Mouse (Mus musculus) liver, embryonic 14.5 days (tissue): ENCODE measurements around the gene Pdzd8. TPM values are rescaled to one million over a fixed set of nuclear protein-coding genes. Genes with fewer than 3 reads are reported as not detected.

ENCODE experiments used
- ATAC-seq: fragments of 200-750 bp; cut with Nextera tagmentation; 2 replicates; pipeline ENCODE4 v1.8.0; 2017; ENCODE audit warnings: moderate number of reproducible peaks, mild to moderate bottlenecking, moderate library complexity; ENCODE audit not compliant: insufficient read depth
- DNase-seq, 3 experiments: peaks; one replicate each; pipeline ENCODE4 v3.0.0-alpha.2; 2012 to 2013; ENCODE audit warnings: low read depth in 3 of 3, low spot score in 3 of 3
- H3K27ac ChIP-seq: fragments of 300-500 bp; sonication (generic); 2 replicates; pipeline ENCODE4 v1.5.1; 2014; ENCODE audit warnings: moderate library complexity, mild to moderate bottlenecking, control low read depth, inconsistent platforms
- H3K27me3 ChIP-seq: fragments of 300-500 bp; sonication (generic); 2 replicates; pipeline ENCODE4 v1.6.1; 2014; ENCODE audit warnings: mild to moderate bottlenecking, low read length, moderate library complexity; ENCODE audit not compliant: control insufficient read depth, insufficient read depth
- H3K36me3 ChIP-seq: fragments of 300-500 bp; sonication (generic); replicated peaks from 2 replicates; pipeline ENCODE4 v1.6.1; 2014; ENCODE audit warnings: low read depth; ENCODE audit not compliant: control insufficient read depth, insufficient read depth
- H3K4me1 ChIP-seq, 2 experiments: fragments of 200-500 bp in 1 of 2; fragments of 300-500 bp in 1 of 2; sonication (generic) in 1 of 2; replicated peaks; 2 replicates each; pipeline ENCODE4 v1.6.1; 2012 to 2014; ENCODE audit warnings: antibody characterized with exemption in 1 of 2, inconsistent platforms in 1 of 2, low read length in 1 of 2; ENCODE audit not compliant: control insufficient read depth in 2 of 2, insufficient read depth in 2 of 2
- H3K4me2 ChIP-seq: fragments of 300-500 bp; sonication (generic); 2 replicates; pipeline ENCODE4 v1.6.1; 2014; ENCODE audit warnings: low read depth, mild to moderate bottlenecking, control low read depth, moderate library complexity
- H3K4me3 ChIP-seq, 2 experiments: fragments of 200-500 bp in 1 of 2; fragments of 300-500 bp in 1 of 2; sonication (generic) in 1 of 2; 2 replicates each; pipeline ENCODE4 v1.5.1; 2012 to 2014; ENCODE audit warnings: low read depth in 2 of 2, low read length in 2 of 2, mild to moderate bottlenecking in 2 of 2, control low read depth in 1 of 2, inconsistent platforms in 1 of 2, moderate library complexity in 1 of 2; ENCODE audit not compliant: insufficient read depth in 1 of 2
- H3K9ac ChIP-seq: fragments of 300-500 bp; sonication (generic); replicated peaks from 2 replicates; pipeline ENCODE4 v1.6.1; 2014; ENCODE audit warnings: mild to moderate bottlenecking, control low read depth, moderate library complexity
- H3K9me3 ChIP-seq: fragments of 300-500 bp; sonication (generic); 2 replicates; pipeline ENCODE4 v1.6.1; 2016; ENCODE audit warnings: low read length, mixed read lengths; ENCODE audit not compliant: control insufficient read depth
- CTCF ChIP-seq: IDR thresholded peaks from 2 replicates; pipeline ENCODE4 v1.5.1; 2016; ENCODE audit warnings: antibody characterized with exemption, low read depth, control low read depth
- EP300 ChIP-seq: IDR thresholded peaks from 2 replicates; pipeline ENCODE4 v1.6.1; 2016; ENCODE audit warnings: antibody characterized with exemption, low read depth
- whole genome bisulfite sequencing: fragments of 180-500 bp; shearing (Covaris S2); extraction: QIAGEN DNeasy Blood & Tissue Kit; methylation state at CpG from one replicate; pipeline ENCODE4 v1.1.7; 2014; ENCODE audit not compliant: insufficient replicate concordance; 5-methylcytosine and 5-hydroxymethylcytosine counted together
- polyA plus RNA-seq, 2 experiments: library from polyadenylated mRNA; depleted of rRNA in 1 of 2; stranded (reverse) in 1 of 2; unstranded in 1 of 2; fragments of >200 nt; fragmentation: Nextera tagmentation in 1 of 2; extraction: Ambion mirVana in 1 of 2; gene quantifications; 2 replicates each; pipeline versions ENCODE4 v1.2.1 to v1.2.3; 2012 to 2014

The Pdzd8 gene
- polyA plus RNA-seq, 2 experiments, result 4.0 to 4.7 TPM

GRCm38 (mm10) chr19:59374940-59375339 is 29.4 kb upstream of the Pdzd8 start:
- Histone ChIP-seq H3K9ac (no peak overlapping the region), H3K9me3 (no peaks in the 10 kb centered on the region), H3K27me3 (no peaks in the 10 kb centered on the region), H3K4me1 (no peaks in the 10 kb centered on the region), H3K36me3 (no peaks in the 10 kb centered on the region), H3K27ac (no peak overlapping the region), H3K4me2 (no peak overlapping the region), H3K4me3 (no peak overlapping the region)
- no peak for DNase-seq
- WGBS, result 39% methylated on average over 6 of the region's 6 CpGs
- no peak for ATAC-seq
- no peak for TF ChIP-seq EP300
- TF ChIP-seq CTCF, result no peak

- no peaks in the 10 kb centered on the region for H3K9me3 ChIP-seq
- H3K4me3 ChIP-seq, result no peak overlapping the region
- no peak overlapping the region for H3K27ac ChIP-seq
- DNase-seq, result no peak
- no peaks in the 10 kb centered on the region for H3K36me3 ChIP-seq
- ATAC-seq, result no peak
- no peaks in the 10 kb centered on the region for H3K27me3 ChIP-seq
- 28% methylated on average over 4 of the region's 4 CpGs for WGBS
- H3K4me1 ChIP-seq, result no peaks in the 10 kb centered on the region
- TF ChIP-seq EP300 (no peak), CTCF (no peak)
- H3K9ac ChIP-seq, result no peak overlapping the region
- H3K4me2 ChIP-seq, result no peak overlapping the region
These were observed 27.3 kb upstream of the Pdzd8 start for GRCm38 (mm10) chr19:59372928-59373327.

- no peaks in the 10 kb centered on the region for H3K4me1 ChIP-seq
- H3K27ac ChIP-seq, result no peak overlapping the region
- 57% methylated on average over 4 of the region's 4 CpGs for WGBS
- TF ChIP-seq CTCF, result no peak
- TF ChIP-seq EP300, result no peak
- no peak overlapping the region for H3K9ac ChIP-seq
- ATAC-seq (no peak), DNase-seq (no peak)
- H3K36me3 ChIP-seq, result no peaks in the 10 kb centered on the region
- H3K4me3 ChIP-seq, result no peak overlapping the region
- no peaks in the 10 kb centered on the region for H3K27me3 ChIP-seq
- H3K9me3 ChIP-seq, result no peaks in the 10 kb centered on the region
- no peak overlapping the region for H3K4me2 ChIP-seq
These were observed 25.4 kb upstream of the Pdzd8 start for GRCm38 (mm10) chr19:59371016-59371415.

GRCm38 (mm10) chr19:59367892-59368291 is 22.3 kb upstream of the Pdzd8 start:
- WGBS, result 64% methylated on average over 4 of the region's 4 CpGs
- Histone ChIP-seq H3K27me3 (no peaks in the 10 kb centered on the region), H3K4me2 (no peak overlapping the region), H3K9ac (no peak overlapping the region), H3K4me1 (peaks cover 12 to 17% of the 10 kb centered on the region in 2 experiments), H3K27ac (no peak overlapping the region), H3K36me3 (no peaks in the 10 kb centered on the region), H3K4me3 (no peak overlapping the region), H3K9me3 (no peaks in the 10 kb centered on the region)
- no peak for TF ChIP-seq EP300
- TF ChIP-seq CTCF, result no peak
- ATAC-seq (no peak), DNase-seq (no peak)

- no peak overlapping the region for H3K27ac ChIP-seq
- 72% methylated on average over 3 of the region's 3 CpGs for WGBS
- H3K4me2 ChIP-seq, result no peak overlapping the region
- no peaks in the 10 kb centered on the region for H3K27me3 ChIP-seq
- H3K36me3 ChIP-seq, result no peaks in the 10 kb centered on the region
- no peak for DNase-seq
- peaks cover 20 to 27% of the 10 kb centered on the region in 2 experiments for H3K4me1 ChIP-seq
- H3K9me3 ChIP-seq, result no peaks in the 10 kb centered on the region
- TF ChIP-seq CTCF (no peak), EP300 (no peak)
- no peak for ATAC-seq
- no peak overlapping the region for H3K4me3 ChIP-seq
- H3K9ac ChIP-seq, result no peak overlapping the region
These were observed 21.1 kb upstream of the Pdzd8 start for GRCm38 (mm10) chr19:59366724-59367123.
